Mouse (Mus musculus): ENCODE results near the gene Gm21497.
"Not testable (repeated sequence)": the region's sequence is repeated elsewhere in the genome, so short reads cannot be mapped to it uniquely, and the experiment has no call there.

Gm21497 gene

DNA sequence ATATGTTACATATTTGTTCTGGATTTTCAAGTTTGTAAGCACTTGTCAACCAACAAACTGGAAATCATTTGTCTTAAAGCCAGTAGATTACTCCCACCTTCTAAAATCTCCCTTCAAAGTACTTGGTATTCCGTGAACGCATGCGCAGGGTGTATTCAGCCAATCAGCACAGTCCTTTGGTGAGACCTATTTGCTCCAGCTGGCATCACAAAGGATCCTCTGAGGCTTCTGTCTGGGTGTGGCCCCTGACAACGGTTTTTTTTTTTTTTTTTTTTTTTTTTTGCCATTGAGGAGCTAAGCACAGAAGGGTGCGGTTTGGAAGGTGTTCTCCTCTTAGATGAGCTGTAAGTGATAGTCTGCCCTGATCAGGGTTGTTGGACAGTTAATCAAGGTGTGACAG is at the start of gene Gm21497:
Gene Gm21497, plus strand, starts transcription at position 301 of the 400 bp plus-strand sequence.
- not testable (repeated sequence) for DNase-seq

Measured in cerebellum, adult 9-10 months (tissue).